Mouse (Mus musculus): ENCODE measurements at regions not wholly inside any gene's neighbourhood (a gene's known extent, or its start where the extent isn't known, plus 50 kb on each side); places are given as distances from the start of the nearest gene placed in this dataset.

DNA sequence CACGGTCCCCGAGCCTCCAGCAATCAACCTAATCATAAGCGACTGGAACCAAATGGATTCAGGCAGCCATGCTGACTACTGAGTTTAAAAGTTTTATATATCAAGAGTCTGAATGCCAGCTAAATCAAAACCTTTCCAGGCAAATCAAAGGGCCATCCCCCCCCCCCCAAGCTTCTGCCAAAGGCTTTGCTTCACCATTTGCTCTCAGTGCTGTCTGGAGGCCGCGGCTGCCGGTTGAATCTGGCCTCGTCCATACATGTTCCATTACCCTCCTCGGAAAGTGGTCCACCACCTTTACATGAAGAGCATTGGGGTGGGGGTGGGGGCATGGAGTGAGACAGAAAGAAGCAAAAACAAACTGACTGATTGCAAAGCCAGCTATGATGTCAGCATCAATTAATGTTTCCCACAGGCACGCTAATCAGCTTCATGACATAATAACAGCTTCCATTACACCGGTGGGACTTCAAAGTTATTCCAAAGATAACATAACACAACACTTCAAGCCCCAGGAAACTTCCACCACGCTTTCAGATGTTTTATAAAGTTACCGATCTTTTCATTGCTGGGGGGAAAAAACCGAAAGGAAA, 116.6 kb upstream of the Irx5 start:
- H3K27ac ChIP-seq (ENCODE audit: low read depth, low read length): no peak overlapping the region
- no peaks in the 10 kb centered on the region for H3K4me1 ChIP-seq (ENCODE audit: insufficient read depth, low read length)
- ATAC-seq (ENCODE audit: low FRiP score): no peak
- no peak for TF ChIP-seq CTCF (IDR thresholded peaks at IDR 0.05)
- 33% methylated on average over 13 of the region's 13 CpGs for WGBS
- no peak overlapping the region for H3K4me3 ChIP-seq (ENCODE audit: low read depth, low read length)
- H3K9ac ChIP-seq (replicated peaks; ENCODE audit: low read length, poor library complexity, severe bottlenecking): no peak overlapping the region
- DNase-seq (ENCODE audit: low spot score): no peak
- H3K36me3 ChIP-seq (ENCODE audit: insufficient read depth, low read length): no peaks in the 10 kb centered on the region
- H3K27me3 ChIP-seq (ENCODE audit: insufficient read depth, low read length): no peaks in the 10 kb centered on the region
- no peaks in the 10 kb centered on the region for H3K9me3 ChIP-seq (ENCODE audit: low read length)
- no peak overlapping the region for H3K4me2 ChIP-seq (ENCODE audit: low read depth, low read length, poor library complexity, severe bottlenecking)

DNA sequence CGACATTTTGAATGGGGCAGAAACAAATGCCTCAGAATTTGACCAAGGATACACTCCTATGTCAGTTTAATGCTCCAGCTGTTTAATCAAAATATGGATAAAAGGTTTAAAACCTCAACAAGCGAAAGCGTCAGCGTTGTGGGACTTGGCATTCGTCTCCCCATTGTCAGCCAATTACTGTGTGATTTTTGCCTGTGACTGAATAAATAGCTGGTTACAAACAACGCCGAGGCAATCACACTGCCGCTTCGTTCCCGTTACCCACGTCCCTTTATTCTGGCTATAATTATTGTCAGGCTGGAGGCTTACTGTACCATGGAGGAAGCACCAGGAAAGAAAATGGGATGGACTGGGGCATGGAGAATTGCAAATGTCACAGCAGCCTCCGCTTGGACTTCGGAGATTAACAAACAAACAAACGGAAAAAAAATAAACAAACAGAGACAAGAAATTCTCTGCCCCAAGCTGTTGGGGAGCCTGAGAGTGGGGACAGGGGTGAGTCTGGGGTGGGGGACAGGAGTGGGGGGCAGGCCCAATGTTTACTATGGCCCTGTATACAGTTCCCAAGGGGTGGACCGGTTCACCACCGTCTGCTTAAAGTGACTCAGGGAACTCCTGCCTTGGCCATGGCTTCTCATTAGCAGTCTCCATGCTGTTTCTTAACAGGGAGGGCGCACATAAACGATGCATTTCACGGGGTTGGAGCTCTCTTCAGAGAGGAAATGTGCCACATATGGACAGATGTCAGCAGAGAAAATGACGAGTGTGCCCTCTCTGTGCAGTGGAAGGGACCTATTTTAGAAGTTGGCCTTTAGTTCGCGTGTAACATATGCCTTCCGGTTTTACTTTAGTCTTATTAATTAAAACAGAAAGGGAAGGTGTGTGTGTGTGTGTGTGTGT, 125.8 kb upstream of the Irx5 start:
- no peak overlapping the region for H3K27ac ChIP-seq (ENCODE audit: low read depth, low read length)
- H3K9me3 ChIP-seq (ENCODE audit: low read length): no peaks in the 10 kb centered on the region
- no peak for ATAC-seq (ENCODE audit: low FRiP score)
- 0 out of 2 replicates have a peak overlapping the region, but pooled peaks have one; percentile 7 for H3K4me2 ChIP-seq (ENCODE audit: low read depth, low read length, poor library complexity, severe bottlenecking)
- no peaks in the 10 kb centered on the region for H3K36me3 ChIP-seq (ENCODE audit: insufficient read depth, low read length)
- H3K4me3 ChIP-seq (ENCODE audit: low read depth, low read length): no peak overlapping the region
- no peak overlapping the region for H3K9ac ChIP-seq (replicated peaks; ENCODE audit: low read length, poor library complexity, severe bottlenecking)
- no peaks in the 10 kb centered on the region for H3K27me3 ChIP-seq (ENCODE audit: insufficient read depth, low read length)
- no peaks in the 10 kb centered on the region for H3K4me1 ChIP-seq (ENCODE audit: insufficient read depth, low read length)
- DNase-seq (ENCODE audit: low spot score): no peak
- no peak for TF ChIP-seq CTCF (IDR thresholded peaks at IDR 0.05)
- 40% methylated on average over 23 of the region's 23 CpGs for WGBS

DNA sequence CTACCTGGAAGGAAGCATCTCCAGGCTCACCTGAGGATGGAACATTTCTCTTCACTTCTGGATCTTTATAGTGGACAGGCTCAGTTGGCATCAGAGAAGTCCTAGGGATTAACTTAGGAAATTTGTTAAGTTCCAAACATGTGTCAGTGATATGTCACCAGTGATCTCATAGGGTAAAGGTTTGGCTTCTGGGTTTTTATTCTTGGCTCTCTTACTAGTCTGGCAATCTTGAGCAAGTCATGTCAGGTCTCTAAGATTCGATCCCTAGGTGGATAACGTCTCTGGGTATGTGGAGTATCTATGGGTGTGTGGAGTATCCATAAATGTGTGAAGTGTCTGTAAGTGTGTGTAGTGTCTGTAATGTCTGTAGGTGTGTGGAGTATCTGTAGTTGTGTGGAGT, 127.9 kb upstream of the Irx5 start:
- DNase-seq (ENCODE audit: low spot score) (no peak), ATAC-seq (ENCODE audit: low FRiP score) (no peak)
- no peaks in the 10 kb centered on the region for H3K36me3 ChIP-seq (ENCODE audit: insufficient read depth, low read length)
- no peaks in the 10 kb centered on the region for H3K4me1 ChIP-seq (ENCODE audit: insufficient read depth, low read length)
- no peak overlapping the region for H3K9ac ChIP-seq (replicated peaks; ENCODE audit: low read length, poor library complexity, severe bottlenecking)
- H3K27ac ChIP-seq (ENCODE audit: low read depth, low read length): no peak overlapping the region
- H3K27me3 ChIP-seq (ENCODE audit: insufficient read depth, low read length): no peaks in the 10 kb centered on the region
- no peak for TF ChIP-seq CTCF (IDR thresholded peaks at IDR 0.05)
- 96% methylated on average over 2 of the region's 2 CpGs for WGBS
- H3K9me3 ChIP-seq (ENCODE audit: low read length): no peaks in the 10 kb centered on the region
- no peak overlapping the region for H3K4me2 ChIP-seq (ENCODE audit: low read depth, low read length, poor library complexity, severe bottlenecking)
- H3K4me3 ChIP-seq (ENCODE audit: low read depth, low read length): no peak overlapping the region

DNA sequence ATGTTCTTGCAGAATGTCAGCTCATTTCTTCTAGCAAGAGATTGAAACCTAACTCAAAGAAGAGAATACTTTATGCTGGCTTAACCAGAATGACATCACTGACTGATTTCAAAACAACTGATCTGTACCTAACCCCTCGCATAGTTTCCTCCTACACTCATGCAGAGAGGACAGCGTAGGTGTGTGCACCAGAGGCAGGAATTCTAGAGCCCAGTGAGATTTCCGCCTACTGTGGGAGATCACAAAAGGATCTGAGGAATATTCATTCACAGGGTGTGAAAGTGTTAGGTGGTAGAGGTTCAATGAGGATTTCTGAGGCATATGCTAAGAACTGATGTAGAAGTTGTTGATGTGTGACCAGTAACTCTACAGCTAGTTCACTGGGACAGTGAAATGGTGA, 132.5 kb upstream of the Irx5 start:
- Histone ChIP-seq H3K4me3 (ENCODE audit: low read depth, low read length) (no peak overlapping the region), H3K4me2 (ENCODE audit: low read depth, low read length, poor library complexity, severe bottlenecking) (no peak overlapping the region), H3K4me1 (ENCODE audit: insufficient read depth, low read length) (no peaks in the 10 kb centered on the region), H3K9ac (replicated peaks; ENCODE audit: low read length, poor library complexity, severe bottlenecking) (no peak overlapping the region), H3K9me3 (ENCODE audit: low read length) (no peaks in the 10 kb centered on the region), H3K27me3 (ENCODE audit: insufficient read depth, low read length) (no peaks in the 10 kb centered on the region), H3K36me3 (ENCODE audit: insufficient read depth, low read length) (no peaks in the 10 kb centered on the region), H3K27ac (ENCODE audit: low read depth, low read length) (no peak overlapping the region)
- TF ChIP-seq CTCF (IDR thresholded peaks at IDR 0.05): no peak
- ATAC-seq (ENCODE audit: low FRiP score) (no peak), DNase-seq (ENCODE audit: low spot score) (no peak)
- WGBS: 93% methylated on average over 3 of the region's 3 CpGs

DNA sequence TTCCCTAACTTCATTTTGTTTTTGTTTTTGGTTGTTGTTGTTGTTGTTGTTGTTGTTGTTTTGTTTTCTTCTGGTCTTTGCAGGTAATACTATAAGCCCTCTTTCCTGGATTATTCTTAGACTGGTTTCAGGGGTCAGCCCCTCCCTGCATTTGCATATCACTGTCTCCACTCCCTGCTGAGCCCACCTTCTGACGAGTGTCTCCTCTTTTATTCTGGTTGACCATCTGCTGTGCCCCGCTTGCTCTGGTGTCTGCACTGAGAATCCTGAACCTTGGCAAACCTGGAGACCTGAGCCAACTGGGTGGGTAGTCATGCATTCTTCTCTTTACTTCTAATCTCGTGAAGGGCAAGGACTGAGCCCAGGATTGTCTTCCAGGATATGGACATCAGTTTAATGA, 134.4 kb upstream of the Irx5 start:
- H3K4me2 ChIP-seq (ENCODE audit: low read depth, low read length, poor library complexity, severe bottlenecking): no peak overlapping the region
- H3K27me3 ChIP-seq (ENCODE audit: insufficient read depth, low read length): no peaks in the 10 kb centered on the region
- no peak for TF ChIP-seq CTCF (IDR thresholded peaks at IDR 0.05)
- ATAC-seq (ENCODE audit: low FRiP score) (no peak), DNase-seq (ENCODE audit: low spot score) (no peak)
- 52% methylated on average over 3 of the region's 3 CpGs for WGBS
- no peaks in the 10 kb centered on the region for H3K4me1 ChIP-seq (ENCODE audit: insufficient read depth, low read length)
- no peak overlapping the region for H3K4me3 ChIP-seq (ENCODE audit: low read depth, low read length)
- no peaks in the 10 kb centered on the region for H3K9me3 ChIP-seq (ENCODE audit: low read length)
- no peak overlapping the region for H3K27ac ChIP-seq (ENCODE audit: low read depth, low read length)
- no peaks in the 10 kb centered on the region for H3K36me3 ChIP-seq (ENCODE audit: insufficient read depth, low read length)
- no peak overlapping the region for H3K9ac ChIP-seq (replicated peaks; ENCODE audit: low read length, poor library complexity, severe bottlenecking)

DNA sequence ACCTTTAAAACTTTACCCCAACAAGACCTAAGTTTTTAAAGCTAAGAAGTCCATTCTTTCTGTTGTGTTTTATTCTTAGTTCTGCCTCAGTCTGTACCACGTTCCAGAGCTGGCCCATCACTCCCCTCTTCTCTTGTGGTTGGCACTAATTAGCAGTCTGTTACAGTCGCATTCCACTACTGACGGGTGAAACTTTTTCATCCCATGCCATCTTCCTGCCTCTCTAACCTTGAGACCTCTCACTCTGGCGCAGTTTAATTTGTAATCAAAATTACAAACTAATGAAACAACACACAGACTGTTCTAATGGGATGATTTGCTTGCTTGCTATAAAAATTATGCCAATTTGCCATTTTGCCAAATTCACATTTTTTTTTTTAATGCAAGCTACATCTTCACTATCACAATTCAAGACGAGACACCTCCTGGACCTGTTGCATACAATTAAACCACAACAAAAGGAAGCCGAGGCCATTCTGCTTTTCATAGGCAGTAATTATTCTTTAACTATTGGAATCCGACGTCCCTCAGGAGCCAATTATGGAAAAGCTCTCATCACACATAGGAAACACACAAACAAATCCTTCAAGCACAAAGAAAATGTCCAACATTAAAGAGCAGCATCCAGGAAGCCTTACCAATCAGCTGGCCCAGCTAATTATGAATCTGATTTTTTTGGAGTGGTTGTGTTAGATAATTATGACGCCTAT, 138.1 kb upstream of the Irx5 start:
- WGBS: 60% methylated on average over 9 of the region's 9 CpGs
- Histone ChIP-seq H3K4me2 (ENCODE audit: low read depth, low read length, poor library complexity, severe bottlenecking) (no peak overlapping the region), H3K27me3 (ENCODE audit: insufficient read depth, low read length) (no peaks in the 10 kb centered on the region), H3K27ac (ENCODE audit: low read depth, low read length) (no peak overlapping the region), H3K4me3 (ENCODE audit: low read depth, low read length) (no peak overlapping the region), H3K4me1 (ENCODE audit: insufficient read depth, low read length) (no peaks in the 10 kb centered on the region), H3K9me3 (ENCODE audit: low read length) (no peaks in the 10 kb centered on the region), H3K36me3 (ENCODE audit: insufficient read depth, low read length) (no peaks in the 10 kb centered on the region), H3K9ac (replicated peaks; ENCODE audit: low read length, poor library complexity, severe bottlenecking) (no peak overlapping the region)
- no peak for TF ChIP-seq CTCF (IDR thresholded peaks at IDR 0.05)
- ATAC-seq (ENCODE audit: low FRiP score): no peak
- no peak for DNase-seq (ENCODE audit: low spot score)

All from midbrain, postnatal 0 days (tissue).